Mouse (Mus musculus) liver, embryonic 15.5 days (tissue): Measurements from ENCODE around the gene Ptgr1. TPM values are rescaled to one million over a fixed set of nuclear protein-coding genes. Genes with fewer than 3 reads are reported as not detected.

Source experiments
- ATAC-seq: fragments of 200-750 bp; cut with Nextera tagmentation; 2 replicates; pipeline ENCODE4 v1.8.0; 2017; ENCODE audit warnings: moderate number of reproducible peaks, mild to moderate bottlenecking, moderate library complexity; ENCODE audit not compliant: insufficient read depth
- H3K27ac ChIP-seq: fragments of 300-500 bp; sonication (generic); replicated peaks from 2 replicates; pipeline ENCODE4 v1.5.1; 2015; ENCODE audit warnings: mild to moderate bottlenecking, inconsistent platforms
- H3K27me3 ChIP-seq: fragments of 300-500 bp; sonication (generic); 2 replicates; pipeline ENCODE4 v1.6.1; 2015; ENCODE audit warnings: mild to moderate bottlenecking, inconsistent platforms
- H3K36me3 ChIP-seq: fragments of 300-500 bp; sonication (generic); replicated peaks from 2 replicates; pipeline ENCODE4 v1.6.1; 2015; ENCODE audit warnings: moderate library complexity, mild to moderate bottlenecking, inconsistent platforms
- H3K4me1 ChIP-seq: fragments of 300-500 bp; sonication (generic); replicated peaks from 2 replicates; pipeline ENCODE4 v1.6.1; 2015; ENCODE audit warnings: inconsistent platforms
- H3K4me2 ChIP-seq: fragments of 300-500 bp; sonication (generic); 2 replicates; pipeline ENCODE4 v1.6.1; 2015; ENCODE audit warnings: moderate library complexity, mild to moderate bottlenecking, inconsistent platforms
- H3K4me3 ChIP-seq: fragments of 300-500 bp; sonication (generic); replicated peaks from 2 replicates; pipeline ENCODE4 v1.5.1; 2015; ENCODE audit warnings: mild to moderate bottlenecking, inconsistent platforms
- H3K9ac ChIP-seq: fragments of 300-500 bp; sonication (generic); 2 replicates; pipeline ENCODE4 v1.6.1; 2015; ENCODE audit warnings: moderate library complexity, mild to moderate bottlenecking, inconsistent platforms
- H3K9me3 ChIP-seq: fragments of 300-500 bp; sonication (generic); replicated peaks from 2 replicates; pipeline ENCODE4 v1.6.1; 2016; ENCODE audit warnings: inconsistent platforms
- WGBS: fragments of 180-500 bp; shearing (Covaris S2); methylation state at CpG from one replicate; pipeline ENCODE4 v1.1.7; 2015; ENCODE audit warnings: mixed read lengths; ENCODE audit not compliant: insufficient replicate concordance; 5-methylcytosine and 5-hydroxymethylcytosine counted together
- polyA plus RNA-seq: library from polyadenylated mRNA; unstranded; fragments of >200 nt; fragmentation: Nextera tagmentation; extraction: Ambion mirVana; gene quantifications from 2 replicates; pipeline ENCODE4 v1.2.1, GENCODE M21; 2015

The Ptgr1 gene
- polyA plus RNA-seq, 1 experiment from 2014 or later = 15.1 TPM

DNA sequence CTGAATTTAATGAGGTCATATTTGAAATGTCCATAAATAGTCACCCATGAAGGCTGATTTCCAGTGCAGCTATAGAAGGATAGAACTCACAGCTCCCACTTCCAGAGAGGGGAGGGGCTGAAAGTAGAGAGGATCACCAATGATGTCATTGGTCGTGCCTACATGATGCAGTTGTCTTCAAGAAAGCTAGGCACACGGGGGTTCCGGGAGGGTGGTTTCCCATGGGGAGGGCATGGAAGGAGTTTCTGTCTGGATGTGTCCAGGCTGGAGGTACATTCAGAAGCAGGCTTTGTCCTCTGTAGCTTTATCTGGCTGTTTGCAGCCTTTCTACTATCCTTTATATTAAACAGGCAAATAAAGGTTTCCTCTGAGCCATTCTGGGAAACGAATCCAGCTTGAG, 38.5 kb downstream of the Ptgr1 start:
- no peak for ATAC-seq
- 67% methylated on average over 4 of the region's 4 CpGs for WGBS
- no peak overlapping the region for H3K4me2 ChIP-seq

DNA sequence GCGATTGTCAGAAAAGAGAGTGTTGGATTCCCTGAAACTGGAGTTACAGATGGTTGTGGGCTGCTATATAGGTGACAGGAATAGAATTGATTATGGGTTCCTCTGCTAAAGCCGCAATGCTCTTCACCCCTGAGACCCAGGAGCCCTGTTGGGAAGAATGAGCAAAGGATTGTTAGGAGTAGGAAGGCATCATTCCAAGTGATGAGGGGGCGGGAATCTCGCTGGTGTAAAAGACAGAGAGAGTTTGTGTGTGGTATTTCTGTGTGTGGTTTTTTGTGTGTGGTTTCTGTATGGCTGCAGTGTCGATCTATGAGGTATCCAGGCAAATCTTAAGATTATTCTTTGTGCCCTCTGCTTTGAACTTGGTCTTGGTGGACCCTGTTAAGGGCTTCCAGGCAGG, 42.2 kb downstream of the Ptgr1 start:
- Histone ChIP-seq H3K4me2 (no peak overlapping the region), H3K27ac (no peak overlapping the region), H3K4me3 (no peak overlapping the region), H3K4me1 (peaks cover 10% of the 10 kb centered on the region), H3K9me3 (no peaks in the 10 kb centered on the region), H3K9ac (no peak overlapping the region), H3K27me3 (peaks cover 46% of the 10 kb centered on the region), H3K36me3 (no peaks in the 10 kb centered on the region)
- no peak for ATAC-seq
- WGBS = 46% methylated on average over 5 of the region's 5 CpGs

More for the DNA sequence above, 38.5 kb downstream of the Ptgr1 start:
- H3K36me3 ChIP-seq = no peaks in the 10 kb centered on the region
- H3K4me3 ChIP-seq = no peak overlapping the region
- H3K27me3 ChIP-seq = peaks cover 34% of the 10 kb centered on the region
- H3K9ac ChIP-seq = no peak overlapping the region
- peaks cover 6% of the 10 kb centered on the region for H3K4me1 ChIP-seq
- no peak overlapping the region for H3K27ac ChIP-seq
- H3K9me3 ChIP-seq = no peaks in the 10 kb centered on the region

DNA sequence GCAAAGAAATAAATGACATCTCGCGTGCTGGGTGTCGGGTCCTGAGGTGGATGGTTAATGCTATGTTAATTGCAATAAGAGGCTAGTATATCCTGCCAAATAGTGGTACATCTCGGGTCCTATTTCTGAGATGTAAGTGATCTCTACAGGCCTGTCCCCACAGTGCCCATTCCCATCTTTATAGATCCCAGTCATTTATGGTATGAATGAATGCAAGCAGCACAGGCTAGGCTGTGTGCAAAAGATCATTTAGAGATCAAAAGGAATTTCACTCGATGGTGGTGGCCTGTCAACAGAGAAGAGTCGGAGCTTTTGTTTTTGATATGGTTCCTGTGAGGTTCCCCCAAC, 42.7 kb downstream of the Ptgr1 start:
- no peak overlapping the region for H3K27ac ChIP-seq
- peaks cover 10% of the 10 kb centered on the region for H3K4me1 ChIP-seq
- H3K27me3 ChIP-seq = peaks cover 46% of the 10 kb centered on the region
- ATAC-seq = no peak
- H3K9me3 ChIP-seq = no peaks in the 10 kb centered on the region
- H3K36me3 ChIP-seq = no peaks in the 10 kb centered on the region
- H3K4me3 ChIP-seq = peak overlapping the region; percentile 63
- 8% methylated on average over 6 of the region's 6 CpGs for whole genome bisulfite sequencing
- H3K9ac ChIP-seq = no peak overlapping the region
- peak overlapping the region; percentile 86 for H3K4me2 ChIP-seq

DNA sequence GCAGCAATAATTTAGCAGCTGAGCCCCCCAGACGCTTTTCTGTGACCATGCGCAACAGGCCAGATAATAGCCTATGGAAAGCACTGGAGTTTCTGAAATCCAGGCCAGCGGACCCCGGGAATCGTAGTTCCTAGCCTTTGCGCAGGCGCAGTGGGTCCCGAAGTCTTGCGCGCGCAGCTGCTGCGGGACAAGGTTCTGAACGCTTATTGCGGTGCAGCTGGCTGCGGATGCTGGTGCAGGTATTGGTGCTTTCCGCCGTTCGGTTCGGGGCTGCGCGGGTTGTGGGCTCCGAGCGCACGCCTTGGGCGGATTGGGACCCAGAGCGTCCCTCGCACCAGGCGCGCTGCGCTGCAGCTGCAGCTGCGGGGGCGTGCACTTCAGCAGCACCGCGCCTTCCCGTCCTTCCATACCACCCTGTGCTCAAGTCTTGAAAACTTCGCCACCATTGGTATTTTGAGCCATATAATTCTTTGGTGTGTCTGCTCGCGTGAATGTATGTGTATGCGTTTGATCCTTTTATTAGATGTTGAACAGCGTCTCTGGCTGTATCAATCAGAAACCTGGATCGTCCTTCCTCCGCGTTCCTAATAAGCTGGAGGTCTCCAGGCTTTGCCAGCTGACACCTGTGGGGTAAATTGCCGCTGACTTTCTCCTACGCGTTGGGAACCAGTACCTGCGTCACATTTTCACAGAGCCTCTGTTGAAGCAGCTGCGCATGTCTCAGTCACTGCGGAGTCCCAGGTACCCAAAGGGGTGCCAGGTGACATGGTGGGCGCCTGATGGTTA, 43.3 kb downstream of the Ptgr1 start, which contains the start of gene Zkscan16:
Gene Zkscan16, plus strand, starts transcription at position 209 of the 786 bp plus-strand sequence.
- ATAC-seq = no peak

DNA sequence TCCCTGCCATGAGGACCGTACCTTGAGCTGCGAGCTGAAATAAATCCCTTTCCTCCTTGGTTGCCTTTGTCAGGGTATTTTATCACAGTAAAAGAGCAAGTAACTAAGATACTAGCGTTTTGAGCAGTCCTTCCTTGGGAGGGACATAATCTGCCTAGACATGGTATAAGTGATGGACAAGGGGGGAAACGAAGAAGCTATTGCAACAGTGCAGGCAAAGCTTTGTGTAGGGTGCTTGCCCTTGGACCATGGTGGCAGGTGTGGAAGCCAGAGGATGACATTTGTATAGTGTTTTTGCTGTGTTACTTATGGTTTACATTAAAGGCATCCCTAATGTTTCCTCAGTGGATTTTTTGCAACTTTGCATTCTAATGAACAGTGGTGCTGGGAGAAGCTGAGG, 44.0 kb downstream of the Ptgr1 start:
- Histone ChIP-seq H3K4me1 (peaks cover 10% of the 10 kb centered on the region), H3K27ac (no peak overlapping the region), H3K4me3 (peak overlapping the region; percentile 63), H3K27me3 (peaks cover 46% of the 10 kb centered on the region), H3K4me2 (peak overlapping the region; percentile 86), H3K9me3 (no peaks in the 10 kb centered on the region), H3K36me3 (no peaks in the 10 kb centered on the region), H3K9ac (no peak overlapping the region)
- 66% methylated on average over 4 of the region's 4 CpGs for WGBS
- ATAC-seq = no peak

More for the DNA sequence above, 43.3 kb downstream of the Ptgr1 start, which contains the start of gene Zkscan16:
- Histone ChIP-seq H3K9me3 (no peaks in the 10 kb centered on the region), H3K4me3 (peak within 1 kb of the TSS; percentile 63), H3K27ac (no peak within 1 kb of the TSS), H3K4me2 (peak within 1 kb of the TSS; percentile 86), H3K4me1 (peaks cover 10% of the 10 kb centered on the region), H3K27me3 (peaks cover 46% of the 10 kb centered on the region), H3K9ac (0 out of 2 replicates have a peak within 1 kb of the TSS, but pooled peaks have one; percentile 6), H3K36me3 (no peaks in the 10 kb centered on the region)
- 1% methylated on average over 50 of the region's 50 CpGs for WGBS

DNA sequence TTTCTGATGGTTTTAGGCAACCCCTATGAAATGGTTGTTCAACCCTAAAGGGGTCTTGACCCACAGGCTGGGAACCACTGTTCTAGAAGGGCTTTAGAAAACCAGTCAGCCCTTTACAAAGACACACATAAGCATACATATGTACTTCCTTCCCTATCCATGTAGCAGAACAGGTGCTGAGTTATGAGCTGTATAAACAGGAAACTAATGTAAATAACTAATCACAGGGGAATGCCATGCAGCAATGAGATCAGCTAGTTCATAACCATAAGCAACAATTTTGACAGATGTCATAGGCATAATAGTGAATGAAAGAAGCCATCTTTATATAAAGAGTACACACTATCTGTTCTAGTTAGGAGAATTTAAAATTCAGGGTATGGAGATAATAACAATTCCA, 45.3 kb downstream of the Ptgr1 start:
- Histone ChIP-seq H3K27me3 (peaks cover 43% of the 10 kb centered on the region), H3K36me3 (no peaks in the 10 kb centered on the region), H3K4me2 (no peak overlapping the region), H3K9me3 (no peaks in the 10 kb centered on the region), H3K27ac (no peak overlapping the region), H3K9ac (no peak overlapping the region), H3K4me3 (no peak overlapping the region), H3K4me1 (peaks cover 10% of the 10 kb centered on the region)
- no peak for ATAC-seq

DNA sequence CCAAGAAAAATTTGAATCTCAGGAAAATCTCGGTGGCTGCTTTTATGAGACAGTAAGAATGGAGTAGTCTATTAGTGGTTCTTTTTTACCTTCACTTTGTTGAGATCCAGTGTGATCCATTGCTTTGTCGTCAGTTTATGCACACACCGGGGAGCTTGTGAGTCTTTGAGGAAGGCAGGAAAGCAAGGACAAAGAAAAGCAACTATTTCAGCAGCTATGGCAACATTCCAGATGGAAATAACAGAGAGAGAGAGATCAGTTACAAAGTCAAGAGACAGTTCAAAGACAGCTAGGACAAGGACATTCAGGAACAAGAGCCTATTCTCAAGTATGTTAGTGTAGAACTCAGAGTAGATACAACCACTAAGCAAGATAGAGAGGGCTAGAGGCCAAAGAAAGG, 51.1 kb downstream of the Ptgr1 start:
- Histone ChIP-seq H3K4me2 (no peak overlapping the region), H3K36me3 (no peaks in the 10 kb centered on the region), H3K9me3 (no peaks in the 10 kb centered on the region), H3K4me1 (0 out of 2 replicates have a peak, but pooled peaks cover 2% of the 10 kb centered on the region), H3K27me3 (0 out of 2 replicates have a peak, but pooled peaks cover 6% of the 10 kb centered on the region), H3K27ac (no peak overlapping the region), H3K9ac (no peak overlapping the region), H3K4me3 (no peak overlapping the region)
- WGBS = 62% methylated on average over 3 of the region's 3 CpGs
- no peak for ATAC-seq

DNA sequence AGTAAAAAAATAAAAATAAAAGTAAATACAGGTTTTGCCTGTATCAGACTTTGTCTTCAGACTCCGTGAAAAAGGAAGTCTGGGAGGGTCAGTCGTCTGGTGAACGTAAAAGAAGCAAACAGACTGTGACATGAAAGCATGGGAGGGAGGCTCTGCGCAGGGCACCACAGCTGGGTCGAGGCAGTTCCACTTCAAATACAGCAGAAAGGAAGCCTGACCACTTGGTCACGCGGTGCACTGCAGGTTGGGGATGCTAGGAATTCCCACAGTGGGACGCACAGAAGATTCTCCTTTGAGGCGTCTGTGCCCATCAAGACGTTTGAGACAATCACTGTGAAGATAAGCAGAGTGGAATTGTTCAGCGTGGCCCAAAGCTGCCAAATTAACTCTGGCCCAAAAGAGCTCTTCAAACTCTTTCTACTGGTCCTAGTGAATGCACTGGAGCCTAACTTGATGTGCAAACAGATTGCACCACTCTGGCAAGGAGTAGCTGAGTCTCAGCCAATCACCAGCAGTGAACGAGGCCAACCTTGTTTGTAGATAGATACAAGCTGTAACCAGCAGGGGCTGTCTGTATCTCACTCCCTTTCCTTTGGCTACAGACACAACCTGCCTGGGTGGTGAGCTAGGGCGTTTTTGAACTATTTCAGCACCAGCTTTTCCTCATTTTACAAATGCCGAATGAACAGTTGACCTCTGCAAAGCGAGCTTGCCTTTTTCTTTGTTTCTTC, 52.0 kb downstream of the Ptgr1 start:
- no peaks in the 10 kb centered on the region for H3K36me3 ChIP-seq
- 0 out of 2 replicates have a peak, but pooled peaks cover 2% of the 10 kb centered on the region for H3K4me1 ChIP-seq
- peak overlapping the region; percentile 8; the same call in 1 of the 2 replicates for H3K4me2 ChIP-seq
- H3K27ac ChIP-seq = no peak overlapping the region
- H3K9ac ChIP-seq = no peak overlapping the region
- WGBS = 27% methylated on average over 15 of the region's 15 CpGs
- ATAC-seq = peak; percentile 66
- no peak overlapping the region for H3K4me3 ChIP-seq
- H3K27me3 ChIP-seq = 0 out of 2 replicates have a peak, but pooled peaks cover 6% of the 10 kb centered on the region
- H3K9me3 ChIP-seq = no peaks in the 10 kb centered on the region

DNA sequence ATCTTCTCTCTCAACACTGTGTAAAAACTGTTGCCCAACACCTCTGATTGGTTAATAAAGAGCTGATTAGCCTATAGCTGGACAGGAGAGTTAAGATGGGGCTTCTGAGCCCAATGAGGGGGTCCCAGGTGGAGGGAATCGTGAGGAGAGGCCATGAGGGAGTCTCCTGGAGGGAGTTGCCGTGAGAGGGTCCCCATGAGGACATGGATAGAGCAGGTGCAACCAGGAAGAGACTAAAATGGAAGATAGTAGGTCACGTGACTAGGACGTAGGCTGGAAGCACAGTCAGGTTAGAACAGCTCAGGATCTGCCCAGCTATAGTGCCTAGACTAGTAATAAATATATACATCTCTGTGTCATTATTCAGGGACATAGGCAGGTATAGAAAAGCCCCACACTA, 52.6 kb downstream of the Ptgr1 start:
- Histone ChIP-seq H3K4me1 (0 out of 2 replicates have a peak, but pooled peaks cover 2% of the 10 kb centered on the region), H3K27me3 (0 out of 2 replicates have a peak, but pooled peaks cover 6% of the 10 kb centered on the region), H3K4me2 (no peak overlapping the region), H3K4me3 (no peak overlapping the region), H3K9me3 (no peaks in the 10 kb centered on the region), H3K36me3 (no peaks in the 10 kb centered on the region), H3K9ac (no peak overlapping the region), H3K27ac (no peak overlapping the region)
- WGBS = 53% methylated on average over 4 of the region's 4 CpGs
- ATAC-seq = no peak

DNA sequence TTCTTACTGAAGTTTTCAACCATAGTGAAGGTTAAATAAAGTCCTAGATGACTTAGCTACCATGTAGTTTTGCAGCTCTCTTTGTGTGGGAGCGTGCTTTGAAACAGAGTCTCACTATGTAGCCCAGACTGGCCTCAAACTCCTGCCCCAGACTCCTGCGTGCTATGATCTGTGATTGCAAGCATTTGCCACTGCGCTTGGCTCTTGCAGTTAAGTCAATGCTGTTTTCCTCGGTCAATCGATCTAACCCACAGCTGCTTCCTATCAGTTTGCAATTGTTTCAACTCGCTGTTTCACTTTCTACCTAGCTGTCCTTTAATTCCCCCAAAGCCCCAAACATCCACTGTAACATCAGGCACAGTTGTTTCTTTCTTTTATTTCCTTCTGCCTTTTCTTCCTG, 54.4 kb downstream of the Ptgr1 start:
- H3K4me1 ChIP-seq = 0 out of 2 replicates have a peak, but pooled peaks cover 2% of the 10 kb centered on the region
- no peak overlapping the region for H3K27ac ChIP-seq
- H3K27me3 ChIP-seq = 0 out of 2 replicates have a peak, but pooled peaks cover 6% of the 10 kb centered on the region
- no peaks in the 10 kb centered on the region for H3K36me3 ChIP-seq
- WGBS = 71% methylated on average over 6 of the region's 6 CpGs
- H3K4me2 ChIP-seq = no peak overlapping the region
- ATAC-seq = no peak
- H3K9me3 ChIP-seq = no peaks in the 10 kb centered on the region
- no peak overlapping the region for H3K4me3 ChIP-seq
- H3K9ac ChIP-seq = no peak overlapping the region

DNA sequence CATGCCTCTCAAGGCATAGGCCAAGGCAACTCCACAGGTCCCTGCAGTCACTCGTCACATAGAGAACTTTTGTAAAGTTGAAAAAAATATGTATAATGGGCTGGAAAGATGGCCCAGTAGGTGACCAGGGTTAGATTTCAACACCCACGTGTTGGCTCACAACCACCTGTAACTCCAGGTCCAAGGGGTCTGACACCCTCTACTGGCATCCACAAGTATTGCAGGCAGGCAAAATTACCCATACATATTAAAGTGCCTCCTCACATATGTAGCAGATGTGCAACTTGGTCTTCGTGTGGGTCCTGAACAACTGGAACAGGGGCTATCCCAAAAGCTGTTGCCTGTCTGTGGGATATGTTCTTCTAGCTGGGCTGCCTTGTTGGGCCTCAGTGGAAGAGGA, 59.3 kb downstream of the Ptgr1 start:
- 58% methylated on average over 3 of the region's 3 CpGs for WGBS
- no peak overlapping the region for H3K9ac ChIP-seq
- H3K4me1 ChIP-seq = no peaks in the 10 kb centered on the region
- H3K4me2 ChIP-seq = no peak overlapping the region
- H3K36me3 ChIP-seq = no peaks in the 10 kb centered on the region
- ATAC-seq = no peak
- H3K27ac ChIP-seq = no peak overlapping the region
- peaks cover 3% of the 10 kb centered on the region; the same call in 1 of the 2 replicates for H3K27me3 ChIP-seq
- H3K9me3 ChIP-seq = no peaks in the 10 kb centered on the region
- H3K4me3 ChIP-seq = no peak overlapping the region
